Mouse (Mus musculus) testis, adult 2 months (tissue): ENCODE measurements around the gene Usp11. TPM values are rescaled to one million over a fixed set of nuclear protein-coding genes. Genes with fewer than 3 reads are reported as not detected.

Experiments used
- H3K27ac ChIP-seq: fragments of 200-500 bp; 2 replicates; pipeline ENCODE4 v1.5.1; 2012; ENCODE audit warnings: low read depth, low read length; ENCODE audit not compliant: control insufficient read depth, insufficient read depth
- H3K27me3 ChIP-seq: fragments of 200-500 bp; 2 replicates; pipeline ENCODE4 v1.6.1; 2012; ENCODE audit warnings: mild to moderate bottlenecking, low read length, moderate library complexity; ENCODE audit not compliant: control insufficient read depth, insufficient read depth
- H3K36me3 ChIP-seq: fragments of 200-500 bp; 2 replicates; pipeline ENCODE4 v1.6.1; 2012; ENCODE audit warnings: mild to moderate bottlenecking, low read length; ENCODE audit not compliant: control insufficient read depth, insufficient read depth
- H3K4me1 ChIP-seq: fragments of 200-500 bp; 2 replicates; pipeline ENCODE4 v1.6.1; 2012; ENCODE audit warnings: low read length; ENCODE audit not compliant: control insufficient read depth, insufficient read depth
- H3K4me3 ChIP-seq: fragments of 200-500 bp; 2 replicates; pipeline ENCODE4 v1.5.1; 2012; ENCODE audit warnings: low read depth, mild to moderate bottlenecking, low read length, moderate library complexity, mixed read lengths; ENCODE audit not compliant: control insufficient read depth
- CTCF ChIP-seq: fragments of 200-500 bp; IDR thresholded peaks from 2 replicates; pipeline ENCODE4 v1.5.1; 2012; ENCODE audit warnings: low read depth, mild to moderate bottlenecking, inconsistent platforms, low read length, moderate library complexity; ENCODE audit not compliant: control insufficient read depth, insufficient read depth, insufficient replicate concordance
- POLR2A ChIP-seq: fragments of 200-500 bp; IDR thresholded peaks from 2 replicates; pipeline ENCODE4 v1.6.1; 2012; ENCODE audit warnings: low read depth, mild to moderate bottlenecking, inconsistent platforms, low read length, moderate library complexity; ENCODE audit not compliant: control insufficient read depth
- polyA plus RNA-seq: library from polyadenylated mRNA; depleted of rRNA; stranded (reverse); fragments of >200 nt; gene quantifications from 2 replicates; pipeline ENCODE4 v1.2.3, GENCODE M21; 2012; rRNA removed

Gene Usp11
- polyA plus RNA-seq = 4.9 and 5.6 TPM in 2 replicates

GRCm38 (mm10) chrX:20703741-20704290, at the start of gene Usp11:
Gene Usp11 (plus strand): TSS chrX:20703906.
- Histone ChIP-seq H3K27ac (peak within 1 kb of the TSS; percentile 91), H3K27me3 (no peaks in the 10 kb centered on the region), H3K36me3 (no peaks in the 10 kb centered on the region), H3K4me3 (peak within 1 kb of the TSS; percentile 80), H3K4me1 (no peaks in the 10 kb centered on the region)
- TF ChIP-seq CTCF (no peak), POLR2A (peak; percentile 61)

DNA sequence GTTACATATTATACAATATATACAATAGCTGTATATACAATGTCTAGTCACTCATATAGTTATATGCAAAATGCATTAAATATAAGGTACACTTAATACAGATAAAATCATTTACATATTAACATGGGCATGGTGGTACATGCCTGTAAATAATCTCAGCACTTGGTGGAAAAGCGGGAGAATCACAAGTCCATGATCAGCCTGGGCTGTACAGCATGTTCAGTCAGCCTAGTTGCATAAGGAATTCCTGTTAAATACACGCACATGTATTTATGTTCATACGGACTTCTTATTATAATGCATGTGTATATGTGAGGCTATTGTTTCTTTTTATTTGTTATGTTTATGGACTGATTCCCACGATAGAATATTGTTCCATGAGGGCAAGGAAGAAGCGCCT, 46.1 kb upstream of the Usp11 start:
- TF ChIP-seq POLR2A = no peak
- TF ChIP-seq CTCF = no peak

DNA sequence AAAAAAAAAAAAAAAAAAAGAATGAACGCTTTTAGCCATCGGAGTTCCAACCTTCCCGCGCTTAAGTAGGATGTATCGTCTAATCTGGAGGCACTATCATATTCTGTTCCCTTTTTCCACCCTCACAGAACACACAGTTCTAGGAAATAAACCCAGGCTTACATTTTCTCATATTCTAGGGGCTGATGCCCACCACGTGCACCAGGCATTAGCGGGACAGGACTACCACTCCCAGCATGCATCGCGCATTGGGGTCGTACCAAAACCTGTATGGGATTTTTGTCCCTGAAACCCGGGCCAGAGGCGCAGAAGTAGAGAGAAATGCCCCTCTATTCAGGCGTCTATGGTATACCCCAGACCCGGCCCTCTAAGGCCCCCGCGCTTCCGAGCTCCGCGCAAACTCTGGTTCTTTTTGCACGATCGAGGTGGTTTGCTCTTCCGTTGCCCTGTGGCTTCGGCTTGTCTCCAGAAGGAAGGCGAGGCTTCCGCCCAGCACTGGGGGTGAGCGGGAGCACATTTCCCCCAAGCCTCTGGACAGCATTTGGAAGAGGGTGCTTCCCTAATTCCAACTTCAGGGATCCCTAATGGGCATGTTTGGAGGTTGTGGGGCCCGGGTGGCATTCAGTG, 45.6 kb upstream of the Usp11 start, which contains the start of gene Uba1:
Gene Uba1 (plus strand): TSS at position 301 of the 627 bp plus-strand sequence.
- Histone ChIP-seq H3K27ac (peak within 1 kb of the TSS; percentile 90), H3K27me3 (no peaks in the 10 kb centered on the region), H3K4me1 (no peaks in the 10 kb centered on the region; the same call in 1 of the 2 replicates), H3K4me3 (peak within 1 kb of the TSS; percentile 84), H3K36me3 (no peaks in the 10 kb centered on the region)
- TF ChIP-seq POLR2A (peak; percentile 38; the same call in 1 of the 2 replicates), CTCF (no peak)

More for the DNA sequence above, 46.1 kb upstream of the Usp11 start:
- Histone ChIP-seq H3K4me1 (no peaks in the 10 kb centered on the region; the same call in 1 of the 2 replicates), H3K4me3 (no peak overlapping the region), H3K36me3 (no peaks in the 10 kb centered on the region), H3K27me3 (no peaks in the 10 kb centered on the region), H3K27ac (no peak overlapping the region)

DNA sequence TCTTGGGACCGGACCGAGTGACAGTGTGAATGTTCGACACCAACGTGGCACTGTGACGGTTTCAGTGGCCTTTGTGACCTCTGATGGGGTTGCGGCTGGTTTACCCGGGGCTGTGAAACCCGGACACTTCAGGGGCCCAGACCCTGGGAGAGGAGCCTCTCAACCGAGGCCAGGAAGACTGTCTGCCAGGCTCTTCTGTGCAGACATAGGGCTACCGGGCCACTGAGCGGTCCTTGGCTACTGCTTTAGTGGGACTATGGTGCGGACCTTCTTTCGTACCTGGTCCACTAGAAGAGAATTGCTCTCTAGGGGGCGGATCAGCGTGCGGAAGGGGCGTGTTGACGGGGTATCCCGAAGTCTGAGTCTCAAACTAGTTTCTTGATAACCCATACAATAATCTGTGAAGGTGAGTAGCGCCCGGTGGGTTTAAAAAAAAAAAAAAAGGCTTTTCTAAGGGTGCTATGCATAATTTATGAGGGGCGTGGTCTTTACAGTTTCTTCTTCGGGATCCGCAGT, 44.8 kb upstream of the Usp11 start:
- TF ChIP-seq CTCF = no peak
- TF ChIP-seq POLR2A = no peak
- no peaks in the 10 kb centered on the region for H3K27me3 ChIP-seq
- H3K36me3 ChIP-seq = no peaks in the 10 kb centered on the region
- H3K27ac ChIP-seq = peak overlapping the region; percentile 90
- H3K4me3 ChIP-seq = peak overlapping the region; percentile 84
- H3K4me1 ChIP-seq = no peaks in the 10 kb centered on the region; the same call in 1 of the 2 replicates

DNA sequence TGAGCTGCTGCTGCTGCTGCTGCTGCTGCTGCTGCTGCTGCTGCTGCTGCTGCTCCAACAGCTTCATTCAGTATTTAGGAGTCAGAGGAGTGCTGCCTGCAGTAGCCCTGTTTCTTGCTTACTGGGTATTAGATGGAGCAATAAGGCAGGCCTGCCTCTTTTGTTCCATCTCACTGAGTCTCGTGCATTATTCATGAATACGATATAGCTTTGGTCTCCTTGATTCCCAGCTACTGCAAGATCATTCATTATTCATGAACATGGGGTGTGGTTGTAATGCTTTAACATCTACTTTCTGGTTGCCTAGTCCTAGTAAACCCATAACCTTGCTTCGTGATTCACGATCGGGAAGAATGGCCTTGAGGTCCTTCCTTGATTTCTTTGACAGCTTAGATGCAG, 41.4 kb upstream of the Usp11 start:
- no peaks in the 10 kb centered on the region for H3K36me3 ChIP-seq
- peak overlapping the region; percentile 95 for H3K4me3 ChIP-seq
- TF ChIP-seq POLR2A (no peak), CTCF (no peak)
- no peaks in the 10 kb centered on the region for H3K27me3 ChIP-seq
- no peaks in the 10 kb centered on the region; the same call in 1 of the 2 replicates for H3K4me1 ChIP-seq
- H3K27ac ChIP-seq = no peak overlapping the region

DNA sequence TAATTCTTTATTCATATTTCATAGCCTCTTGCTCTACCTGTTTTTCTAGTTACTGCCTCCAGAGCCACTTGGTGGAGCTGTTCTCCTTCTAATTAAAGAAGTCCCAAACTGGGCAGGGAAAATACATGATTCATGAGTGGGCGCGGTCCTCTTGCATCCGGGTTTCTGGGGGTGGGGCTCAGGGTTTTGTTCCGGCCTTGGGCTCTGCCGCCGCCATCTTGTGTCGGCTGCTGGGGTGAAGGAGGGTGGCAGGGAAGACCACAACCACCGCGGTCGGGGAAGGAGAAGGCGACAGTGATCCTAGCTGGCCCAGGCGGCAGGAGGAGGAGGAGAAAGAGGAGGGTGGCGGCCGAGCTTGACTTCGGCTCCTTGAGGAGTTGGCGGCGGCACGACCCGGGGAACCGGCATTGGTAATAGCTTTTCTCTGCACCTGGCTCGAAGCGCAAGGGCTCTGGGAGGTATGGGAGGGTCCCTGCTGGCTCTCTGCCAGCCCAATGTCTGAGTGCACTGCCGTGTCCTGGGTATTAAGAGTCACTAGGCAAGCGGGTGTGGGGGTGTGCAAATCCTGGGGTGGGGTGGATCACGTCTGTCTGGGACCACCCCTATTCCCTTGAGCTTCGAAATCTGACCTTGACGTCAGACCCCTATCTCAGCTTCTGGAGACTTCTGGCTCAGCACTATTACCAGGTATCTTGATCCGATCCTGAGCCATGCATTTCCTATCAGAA, 40.8 kb upstream of the Usp11 start:
- Histone ChIP-seq H3K36me3 (no peaks in the 10 kb centered on the region), H3K27me3 (no peaks in the 10 kb centered on the region), H3K4me1 (no peaks in the 10 kb centered on the region; the same call in 1 of the 2 replicates), H3K4me3 (peak overlapping the region; percentile 95), H3K27ac (peak overlapping the region; percentile 84)
- peak; percentile 49; the same call in 1 of the 2 replicates for TF ChIP-seq POLR2A
- TF ChIP-seq CTCF = no peak

GRCm38 (mm10) chrX:20663444-20663790, 40.3 kb upstream of the Usp11 start:
- Histone ChIP-seq H3K36me3 (no peaks in the 10 kb centered on the region), H3K27me3 (no peaks in the 10 kb centered on the region), H3K27ac (peak overlapping the region; percentile 84), H3K4me1 (no peaks in the 10 kb centered on the region; the same call in 1 of the 2 replicates), H3K4me3 (peak overlapping the region; percentile 95)
- no peak for TF ChIP-seq POLR2A
- no peak for TF ChIP-seq CTCF
